Mouse (Mus musculus) liver, adult 10 weeks (tissue): ENCODE measurements around the gene Slc39a2. TPM values are rescaled to one million over a fixed set of nuclear protein-coding genes. Genes with fewer than 3 reads are reported as not detected.

Source experiments
- polyA plus RNA-seq: library from polyadenylated mRNA; stranded (reverse); fragments of 350-450 nt; fragmentation: Illumina TruSeq; extraction: RNeasy Lipid Tissue Mini Kit (QIAGEN cat#74804); gene quantifications from one replicate; pipeline ENCODE4 v1.2.3, GENCODE M21; 2014; ENCODE audit warnings: low read depth, low replicate concordance

The Slc39a2 gene
- polyA plus RNA-seq: 0.77 TPM

GRCm38 (mm10) chr14:51892191-51892939, at the start of gene Slc39a2:
TSS of gene Slc39a2 (plus strand) at chr14:51892889.

GRCm38 (mm10) chr14:51853399-51853798, 39.3 kb upstream of the Slc39a2 start, which contains the start of gene Ear6:
TSS of gene Ear6 (plus strand) at chr14:51853699.

GRCm38 (mm10) chr14:51884598-51885331, 7.9 kb upstream of the Slc39a2 start, which contains the start of gene Mettl17:
TSS of gene Mettl17 (plus strand) at chr14:51884842.

GRCm38 (mm10) chr14:51913960-51914762, 21.5 kb downstream of the Slc39a2 start, which contains the start of gene Ndrg2:
TSS of gene Ndrg2 (minus strand) at chr14:51914158.

GRCm38 (mm10) chr14:51918125-51918524, 25.4 kb downstream of the Slc39a2 start, which contains the start of gene Tppp2:
TSS of gene Tppp2 (plus strand) at chr14:51918425.

GRCm38 (mm10) chr14:51922571-51922865, 29.8 kb downstream of the Slc39a2 start, which contains the start of gene Rnase13:
TSS of gene Rnase13 (minus strand) at chr14:51922773.

Other genes with a start within 250 kb of the Slc39a2 start
- not detected for gene Gm17079, start 197.4 kb upstream of the Slc39a2 start, polyA plus RNA-seq
- not detected for gene Gm5800, start 175.7 kb upstream of the Slc39a2 start, polyA plus RNA-seq
- not detected for gene Ang4, start 119.3 kb upstream of the Slc39a2 start, polyA plus RNA-seq
- not detected for gene AY358078, start 92.8 kb upstream of the Slc39a2 start, polyA plus RNA-seq
- gene Ear6, start 39.2 kb upstream of the Slc39a2 start, polyA plus RNA-seq: not detected
- gene Mettl17, start 8.0 kb upstream of the Slc39a2 start, polyA plus RNA-seq: 4.6 TPM
- 2,741 TPM for gene Ndrg2, start 21.3 kb downstream of the Slc39a2 start, polyA plus RNA-seq
- gene Tppp2, start 25.5 kb downstream of the Slc39a2 start, polyA plus RNA-seq: not detected
- gene Rnase13, start 29.9 kb downstream of the Slc39a2 start, polyA plus RNA-seq: not detected
- gene Arhgef40, start 91.8 kb downstream of the Slc39a2 start, polyA plus RNA-seq: 2.0 TPM
- gene Tmem253, start 122.8 kb downstream of the Slc39a2 start, polyA plus RNA-seq: not detected
- gene Zfp219, start 127.8 kb downstream of the Slc39a2 start, polyA plus RNA-seq: 1.1 TPM
- not detected for gene Olfr221, start 149.6 kb downstream of the Slc39a2 start, polyA plus RNA-seq
- gene Hnrnpc, start 211.1 kb downstream of the Slc39a2 start, polyA plus RNA-seq: 162 TPM
- gene Rpgrip1, start 217.8 kb downstream of the Slc39a2 start, polyA plus RNA-seq: 0.48 TPM